Mouse (Mus musculus) mouse trophoblast stem cell (cell line): ENCODE data around the gene Gm11554.
"Not testable (repeated sequence)": the region's sequence is repeated elsewhere in the genome, so short reads cannot be mapped to it uniquely, and the experiment has no call there.

ENCODE experiments used
- in situ Hi-C, 2 experiments: fragments of 300-500 bp; cut with MseI, MboI; formaldehyde crosslinking; loops; 2 replicates in 1 of 2; 3 replicates in 1 of 2; pipeline ENCODE4 v1.15.1; 2025

The Gm11554 gene

GRCm38 (mm10) chr11:99804346-99804745 is at the start of gene Gm11554:
Gm11554 (minus strand) TSS chr11:99804446.
- in situ Hi-C loops = not testable (repeated sequence)

- in situ Hi-C loops = loop anchor here in 1 of 2 experiments (10.0 kb wide), 1 partner anchor 77 kb away; the partner anchor contains the start of gene Gm11595
Observed at GRCm38 (mm10) chr11:99851508-99851907, 47.3 kb upstream of the Gm11554 start, which contains the start of gene Krtap4-16. Krtap4-16 (minus strand) TSS chr11:99851608.

GRCm38 (mm10) chr11:99846746-99847145 is 42.5 kb upstream of the Gm11554 start:
- in situ Hi-C loops = loop anchor here in 1 of 2 experiments (10.0 kb wide), 1 partner anchor 52 kb away; the partner anchor contains the start of genes Gm11569 and Gm11596

- in situ Hi-C loops = loop anchor here in 1 of 2 experiments (10.0 kb wide), 1 partner anchor 47 kb away; the partner anchor contains the start of genes Gm11569 and Gm11596
Observed at GRCm38 (mm10) chr11:99842185-99842584, 37.9 kb upstream of the Gm11554 start.

GRCm38 (mm10) chr11:99837966-99838365 is 33.7 kb upstream of the Gm11554 start, which contains the start of gene 2300003K06Rik:
2300003K06Rik (minus strand) TSS chr11:99838066.
- in situ Hi-C loops = no loop called here

- in situ Hi-C loops = not testable (repeated sequence)
Observed at GRCm38 (mm10) chr11:99815566-99815965, 11.3 kb upstream of the Gm11554 start, which contains the start of gene Gm11564. Gm11564 (minus strand) TSS chr11:99815666.

- in situ Hi-C loops = not testable (repeated sequence)
Observed at GRCm38 (mm10) chr11:99809792-99810191, 5.5 kb upstream of the Gm11554 start, which contains the start of gene Krtap4-13. Krtap4-13 (minus strand) TSS chr11:99809892.

- in situ Hi-C loops = loop anchor here in 1 of 2 experiments (10.0 kb wide), 1 partner anchor 46 kb away; no protein-coding TSS in a partner anchor
Observed at GRCm38 (mm10) chr11:99798832-99799231, 5.4 kb downstream of the Gm11554 start, which contains the start of gene Gm11569. Gm11569 (minus strand) TSS chr11:99798932.

GRCm38 (mm10) chr11:99793367-99793766 is 10.9 kb downstream of the Gm11554 start, which contains the start of gene Gm11596:
Gm11596 (minus strand) TSS chr11:99793467.
- in situ Hi-C loops = loop anchor here in 1 of 2 experiments (10.0 kb wide), 1 partner anchor 51 kb away; no protein-coding TSS in a partner anchor

- in situ Hi-C loops = not testable (repeated sequence)
Observed at GRCm38 (mm10) chr11:99784900-99785299, 19.3 kb downstream of the Gm11554 start, which contains the start of gene Krtap4-9. Krtap4-9 (plus strand) TSS chr11:99785200.

- in situ Hi-C loops = no loop called here
Observed at GRCm38 (mm10) chr11:99780604-99781003, 23.6 kb downstream of the Gm11554 start, which contains the start of gene Krtap4-8. Krtap4-8 (minus strand) TSS chr11:99780704.

- in situ Hi-C loops = loop anchor here in 1 of 2 experiments (10.0 kb wide), 1 partner anchor 76 kb away; the partner anchor contains the start of genes Gm11568 and Krtap4-16
Observed at GRCm38 (mm10) chr11:99778401-99778800, 25.8 kb downstream of the Gm11554 start.

- in situ Hi-C loops = loop anchor here in 1 of 2 experiments (10.0 kb wide), 1 partner anchor 82 kb away; the partner anchor contains the start of genes Gm11568 and Krtap4-16
Observed at GRCm38 (mm10) chr11:99772813-99773212, 31.4 kb downstream of the Gm11554 start, which contains the start of gene Gm11595. Gm11595 (minus strand) TSS chr11:99772913.

GRCm38 (mm10) chr11:99768410-99768809 is 35.8 kb downstream of the Gm11554 start:
- in situ Hi-C loops = no loop called here

GRCm38 (mm10) chr11:99758877-99759276 is 45.4 kb downstream of the Gm11554 start:
- in situ Hi-C loops = no loop called here
